Mouse (Mus musculus) gastrocnemius, postnatal 10 days (tissue): Measurements from ENCODE around the gene Ccdc148. TPM values are rescaled to one million over a fixed set of nuclear protein-coding genes. Genes with fewer than 3 reads are reported as not detected.

Experiments
- DNase-seq: peaks from one replicate; pipeline ENCODE4 v3.0.0; 2021; ENCODE audit warnings: mixed read lengths
- total RNA-seq, 2 experiments: library from RNA; stranded (reverse); gene quantifications; 2 replicates each; pipeline ENCODE4 v1.2.3; 2021

Gene Ccdc148
- total RNA-seq, 2 experiments from 2014 or later: 0.23 to 0.27 TPM

DNA sequence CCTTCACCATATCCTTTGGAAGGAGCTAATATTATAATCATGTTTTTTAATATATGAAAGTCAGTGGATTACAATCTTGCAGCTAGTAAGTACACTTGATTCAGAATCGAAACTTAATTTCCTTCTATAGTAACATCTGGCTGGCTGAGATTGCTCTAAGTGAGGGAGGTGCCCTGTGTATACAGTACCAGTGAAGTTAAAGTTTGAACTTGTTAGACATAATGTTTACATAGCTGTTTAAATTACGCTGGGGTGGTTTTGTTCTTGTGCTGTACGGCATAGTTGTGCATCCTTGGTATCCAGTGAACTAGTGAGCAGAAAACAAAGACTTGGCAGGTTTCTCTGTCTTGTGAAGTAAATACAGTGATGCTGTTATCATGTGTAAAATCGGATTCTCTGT, 18.5 kb upstream of the Ccdc148 start:
- no peak for DNase-seq

DNA sequence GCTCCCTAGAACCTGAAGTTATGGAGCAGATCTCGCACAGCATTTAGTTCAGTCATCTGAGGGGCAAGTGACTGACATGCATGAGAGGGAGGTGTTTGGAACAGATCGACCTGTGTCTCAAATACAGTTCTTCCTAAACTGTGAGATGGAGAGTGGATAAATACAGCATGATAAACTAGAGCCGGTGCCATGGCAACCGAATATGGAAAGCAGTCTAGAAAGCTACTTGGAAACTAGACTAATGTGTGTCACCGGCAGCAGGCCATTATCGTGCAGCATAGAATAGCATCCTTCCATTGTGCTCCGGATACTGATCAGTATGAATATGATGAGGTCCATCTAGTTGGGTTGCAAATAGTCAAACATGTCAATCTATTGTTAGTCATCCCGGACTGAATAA, 17.7 kb upstream of the Ccdc148 start:
- DNase-seq: no peak

- DNase-seq: no peak
These were observed 15.4 kb upstream of the Ccdc148 start for GRCm38 (mm10) chr2:59175926-59176325.

- no peak for DNase-seq
These were observed 11.1 kb upstream of the Ccdc148 start for GRCm38 (mm10) chr2:59171533-59171932.

DNA sequence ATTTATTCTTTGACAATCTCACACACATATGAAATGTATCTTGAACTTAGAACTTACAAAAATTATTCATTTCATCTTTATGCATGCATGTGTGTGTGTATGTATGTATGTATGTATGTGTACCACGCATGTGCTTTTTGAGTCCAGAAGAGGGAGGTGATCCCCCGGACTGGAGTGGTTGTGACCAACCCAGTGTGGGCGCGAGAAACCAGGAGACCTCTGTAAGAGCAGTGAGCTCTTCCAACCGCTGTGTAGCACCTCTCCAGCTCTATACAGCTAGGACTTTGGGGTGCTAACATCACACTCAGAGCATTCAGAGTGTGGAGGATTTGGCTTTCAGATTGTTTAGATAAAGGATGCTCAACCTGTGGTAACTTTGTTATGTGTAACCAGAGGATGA, 10.1 kb upstream of the Ccdc148 start:
- no peak for DNase-seq

DNA sequence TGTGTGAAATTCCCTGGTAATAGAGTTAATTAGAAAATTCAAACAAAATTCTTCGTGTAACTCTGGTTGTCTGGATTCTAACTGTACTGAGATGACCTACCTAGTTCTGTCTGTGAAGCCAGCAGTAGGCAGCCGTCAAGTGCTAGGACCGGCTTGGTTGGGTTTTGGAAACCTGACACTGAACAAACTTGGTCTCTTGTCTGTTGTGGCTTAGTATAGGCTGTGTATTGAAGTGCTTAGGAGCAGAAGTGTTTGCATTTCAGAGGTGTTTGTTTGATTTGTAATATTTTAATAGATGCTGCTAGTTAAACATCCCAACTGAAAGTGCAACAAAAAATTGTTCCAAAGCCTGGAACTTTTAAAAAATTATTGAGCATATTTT, 9.7 kb upstream of the Ccdc148 start:
- no peak for DNase-seq

DNA sequence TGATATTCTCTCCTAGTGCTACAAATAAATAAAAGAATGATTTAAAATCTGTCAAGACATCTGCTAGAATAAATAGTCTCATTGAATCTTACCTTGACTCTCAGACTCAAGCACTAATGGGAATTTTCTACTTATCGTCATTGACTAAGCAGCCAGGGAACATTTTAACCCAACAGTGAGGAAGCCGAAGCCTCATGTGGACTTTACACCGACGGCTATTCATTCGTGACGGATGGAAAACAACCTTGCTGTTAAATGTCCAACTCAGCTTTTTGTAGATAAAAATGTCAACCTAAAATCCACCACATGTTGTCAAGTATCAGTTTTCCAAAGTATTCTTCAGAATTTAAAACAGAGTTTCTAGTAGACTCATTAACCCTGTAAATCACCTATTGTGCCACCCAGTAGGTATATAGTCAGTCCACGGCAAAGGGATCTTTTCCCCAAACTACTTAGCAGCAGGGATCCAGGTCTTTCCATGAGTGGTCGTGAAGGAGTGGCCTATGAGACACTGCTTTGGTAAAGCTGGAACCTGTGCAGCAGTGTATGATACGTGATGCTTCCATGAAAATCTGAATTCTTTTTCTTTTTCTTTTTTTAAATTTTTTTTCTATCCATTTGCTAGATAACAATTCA, 9.2 kb upstream of the Ccdc148 start:
- DNase-seq: no peak

DNA sequence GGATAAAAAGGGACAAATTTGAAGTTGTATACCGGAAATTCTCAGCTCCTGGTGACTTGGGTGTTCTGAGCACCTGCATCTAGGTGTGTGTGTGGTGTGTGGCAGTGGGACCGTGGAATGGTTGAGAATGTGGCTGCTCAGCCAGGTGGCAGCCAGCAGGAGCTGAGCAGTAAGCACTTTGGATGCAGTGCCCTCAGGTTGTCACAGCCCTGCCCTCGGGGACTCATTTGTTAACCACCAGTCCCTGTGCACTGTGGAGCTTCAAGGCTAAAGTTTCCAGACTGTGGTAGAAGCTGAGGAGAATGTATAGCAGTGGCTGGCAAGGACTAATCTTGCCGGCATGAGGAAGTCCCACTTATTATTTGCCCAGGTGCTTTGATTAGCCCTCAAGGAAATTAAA, 7.3 kb upstream of the Ccdc148 start:
- DNase-seq: no peak

GRCm38 (mm10) chr2:59166976-59167375, 6.5 kb upstream of the Ccdc148 start:
- no peak for DNase-seq

DNA sequence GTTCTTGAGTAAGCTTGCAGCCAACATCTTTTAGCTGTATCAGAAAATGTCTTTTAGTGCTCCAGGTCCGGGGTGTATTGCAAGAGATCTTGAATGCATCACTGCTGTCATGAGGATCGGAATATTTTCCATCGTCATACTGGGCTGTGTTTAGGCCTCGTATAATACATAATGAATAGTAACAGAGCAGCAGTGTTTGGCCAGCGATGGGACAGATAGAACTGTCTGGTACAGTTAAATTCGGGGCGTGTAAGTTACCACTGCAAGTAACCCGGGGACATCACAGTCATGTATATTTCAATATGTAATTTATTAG, 1.8 kb upstream of the Ccdc148 start:
- no peak for DNase-seq

DNA sequence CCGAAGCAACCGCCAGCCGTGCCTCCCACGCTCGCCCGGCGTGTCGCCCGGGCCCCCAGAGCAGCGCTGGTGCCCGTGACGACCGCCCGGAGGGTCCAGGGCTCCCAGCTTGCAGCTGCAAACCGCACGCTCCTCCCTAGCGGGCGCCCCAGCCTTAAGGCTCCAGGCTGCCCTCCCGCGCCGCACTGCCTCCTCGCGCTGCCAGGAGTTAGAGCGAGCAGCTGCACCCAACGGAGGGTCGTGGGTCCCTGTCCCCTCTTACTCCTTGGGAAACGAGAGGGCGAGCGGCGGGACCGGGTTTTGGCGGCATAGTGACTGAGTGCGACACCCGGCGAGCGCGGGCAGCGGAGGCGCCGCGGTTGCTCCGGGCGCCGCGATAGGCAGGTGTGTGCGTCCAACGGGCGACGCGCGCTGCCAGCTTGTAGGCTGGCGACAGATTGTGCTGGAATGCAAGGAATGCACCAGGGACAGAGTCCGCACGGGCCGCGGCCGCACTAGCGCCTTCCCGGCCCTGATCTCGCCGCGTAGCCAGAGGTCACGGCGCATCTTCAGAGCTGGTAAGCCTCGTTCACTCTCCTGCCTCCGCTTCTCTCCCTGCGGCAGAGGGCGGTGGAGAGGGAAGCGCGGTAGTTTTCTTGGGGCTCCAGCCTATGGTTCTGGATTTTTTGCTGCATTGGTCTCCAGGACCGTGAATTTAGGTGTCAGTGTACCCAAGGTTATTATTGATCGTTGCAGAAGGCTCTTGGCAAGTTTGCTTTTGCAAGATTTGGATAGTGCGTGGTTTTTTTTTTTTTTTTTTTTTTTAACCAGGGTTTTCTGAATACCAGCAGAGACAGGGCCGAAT, 1.2 kb upstream of the Ccdc148 start:
- peak; percentile 58 for DNase-seq

- DNase-seq: peak; percentile 51
These were observed 548 bp upstream of the Ccdc148 start for GRCm38 (mm10) chr2:59161021-59161440.

GRCm38 (mm10) chr2:59159961-59160604, 400 bp downstream of the Ccdc148 start:
- DNase-seq: no peak

GRCm38 (mm10) chr2:59158117-59158516, 2.4 kb downstream of the Ccdc148 start:
- no peak for DNase-seq

DNA sequence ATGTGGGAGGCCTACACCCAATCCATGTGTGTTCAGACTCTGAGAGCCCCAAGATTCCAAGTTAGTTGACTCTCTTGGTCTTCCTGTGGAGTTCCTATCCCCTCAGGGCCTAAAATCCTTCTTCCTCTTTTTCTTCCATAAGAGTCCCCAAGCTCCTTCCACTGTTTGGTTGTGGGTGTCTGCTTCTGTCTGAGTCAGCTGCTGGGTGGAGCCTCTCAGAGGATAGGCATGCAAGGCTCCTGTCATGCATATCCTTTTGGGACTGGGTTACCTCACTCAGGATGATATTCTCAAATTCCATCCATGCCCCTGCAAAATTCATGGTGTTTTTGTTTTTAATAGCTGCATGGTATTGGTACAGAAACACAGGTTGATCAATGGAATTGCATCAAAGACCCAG, 5.1 kb downstream of the Ccdc148 start:
- DNase-seq: no peak

GRCm38 (mm10) chr2:59131044-59131443, 29.4 kb downstream of the Ccdc148 start:
- no peak for DNase-seq

- DNase-seq: no peak
These were observed 30.7 kb downstream of the Ccdc148 start for GRCm38 (mm10) chr2:59129821-59130220.

GRCm38 (mm10) chr2:59129023-59129422, 31.5 kb downstream of the Ccdc148 start:
- DNase-seq: no peak

- no peak for DNase-seq
These were observed 104.8 kb downstream of the Ccdc148 start for GRCm38 (mm10) chr2:59055615-59056145.

GRCm38 (mm10) chr2:59054339-59054738, 106.1 kb downstream of the Ccdc148 start:
- DNase-seq: no peak

DNA sequence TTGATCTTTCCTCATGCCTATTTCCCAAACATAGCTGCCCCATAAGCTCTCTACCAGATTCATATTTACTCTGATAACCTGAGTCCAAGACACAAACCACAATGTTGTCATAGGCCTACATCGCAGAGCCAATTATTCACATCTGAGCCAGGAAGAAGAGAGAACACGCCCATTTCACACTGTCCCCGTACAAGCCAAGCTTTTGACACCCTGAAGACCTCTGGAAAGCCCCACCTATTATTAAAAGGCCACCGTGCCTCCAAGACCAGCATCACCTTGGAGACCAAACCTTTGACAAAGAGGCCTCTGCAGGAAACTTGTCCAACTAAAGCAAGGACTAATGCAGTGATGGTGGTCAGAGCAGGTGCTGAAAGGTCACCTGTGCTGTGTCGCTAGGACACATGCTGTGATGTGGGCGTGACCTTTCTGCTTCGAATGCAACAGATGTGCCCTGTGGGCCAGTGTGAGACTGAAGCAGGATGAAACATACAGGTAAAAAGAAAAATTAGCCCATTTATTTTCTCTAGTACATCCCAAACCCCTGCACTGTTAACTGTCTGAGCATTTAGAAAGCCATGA, 106.9 kb downstream of the Ccdc148 start:
- DNase-seq: no peak

GRCm38 (mm10) chr2:59050245-59050824, 110.1 kb downstream of the Ccdc148 start:
- no peak for DNase-seq

DNA sequence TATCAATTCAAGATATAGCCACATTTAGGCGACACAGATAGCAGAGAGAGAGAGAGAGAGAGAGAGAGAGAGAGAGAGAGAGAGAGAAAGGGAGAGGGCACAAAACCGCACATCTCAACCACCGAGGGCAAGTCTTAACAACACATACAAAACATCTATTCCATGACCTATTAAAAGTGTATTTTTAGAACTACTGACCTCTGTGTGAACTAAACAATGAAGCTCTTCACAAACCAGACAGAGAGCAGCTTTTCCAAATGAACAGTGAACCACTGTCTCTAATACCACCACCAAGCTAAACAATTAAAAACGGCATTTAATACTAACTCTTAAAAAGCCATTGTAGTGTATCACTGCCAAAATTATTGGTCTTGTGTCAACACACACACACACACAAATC, 110.8 kb downstream of the Ccdc148 start:
- no peak for DNase-seq
